Mouse (Mus musculus): Measurements from ENCODE around the gene 2310034G01Rik. TPM values are rescaled to one million over a fixed set of nuclear protein-coding genes. Genes with fewer than 3 reads are reported as not detected.

Gene 2310034G01Rik
- total RNA-seq, 4 experiments from 2014 or later, result 1.1 to 2.4 (median 1.5) TPM

DNA sequence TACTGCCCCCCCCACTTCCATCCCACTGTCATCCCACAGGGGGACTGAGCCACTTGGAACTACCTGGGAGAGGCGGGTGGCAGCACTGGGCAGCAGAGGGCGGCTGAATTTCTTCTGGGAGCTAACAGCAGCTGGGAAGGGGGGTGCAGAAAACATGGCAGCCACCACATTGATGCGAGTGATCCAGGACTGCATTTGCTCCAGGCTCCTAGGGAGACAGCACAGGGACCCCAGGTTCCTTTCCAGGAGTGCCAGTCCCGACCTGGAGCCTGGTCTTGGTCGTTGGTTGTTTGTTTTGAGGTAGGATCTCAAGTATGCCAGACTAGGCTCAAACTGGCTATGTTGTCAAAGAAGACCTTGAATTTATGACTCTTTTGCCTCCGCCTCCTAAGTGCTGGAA lies 36.5 kb downstream of the 2310034G01Rik start:
- no peak for DNase-seq

DNA sequence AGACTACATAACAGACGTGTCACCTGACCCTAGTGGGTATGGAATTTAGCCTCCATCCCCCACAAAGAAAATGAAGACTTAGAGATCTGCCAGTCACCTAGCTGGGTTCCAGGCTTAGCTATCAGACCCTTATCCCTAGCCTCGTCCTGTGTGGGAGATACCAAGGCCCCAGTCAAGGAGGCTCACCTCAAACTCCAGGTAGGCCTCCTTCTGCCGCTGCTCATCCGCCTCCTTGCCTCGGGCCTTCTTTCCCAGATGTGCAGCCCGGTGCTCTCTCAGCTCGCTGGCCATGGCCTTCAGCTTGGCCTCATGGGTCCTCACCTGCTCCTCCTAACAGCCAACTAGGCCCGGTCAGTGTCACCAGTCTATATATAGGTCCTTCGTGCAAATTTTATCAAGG lies 37.0 kb downstream of the 2310034G01Rik start:
- DNase-seq, result no peak

DNA sequence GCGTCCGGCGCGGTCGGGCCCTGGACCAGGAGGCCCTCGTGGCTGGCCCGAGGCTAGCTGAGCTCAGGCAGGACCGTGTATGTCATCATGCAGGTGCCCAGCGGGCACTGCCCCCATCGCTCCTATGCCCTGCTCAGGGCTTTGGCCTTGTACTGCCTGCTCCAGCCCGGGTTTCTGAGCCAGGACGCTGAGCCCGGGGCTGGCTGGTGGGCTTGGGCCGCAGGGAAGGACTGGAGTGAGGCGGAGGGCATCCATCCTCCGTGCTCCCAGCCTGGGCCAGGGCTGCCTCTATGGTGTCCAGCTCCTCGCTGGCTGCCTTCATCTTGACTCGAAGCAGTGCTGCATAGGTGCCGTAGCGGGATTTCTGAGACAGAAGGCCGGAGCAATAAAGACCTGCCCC lies 37.5 kb downstream of the 2310034G01Rik start:
- DNase-seq, result no peak

DNA sequence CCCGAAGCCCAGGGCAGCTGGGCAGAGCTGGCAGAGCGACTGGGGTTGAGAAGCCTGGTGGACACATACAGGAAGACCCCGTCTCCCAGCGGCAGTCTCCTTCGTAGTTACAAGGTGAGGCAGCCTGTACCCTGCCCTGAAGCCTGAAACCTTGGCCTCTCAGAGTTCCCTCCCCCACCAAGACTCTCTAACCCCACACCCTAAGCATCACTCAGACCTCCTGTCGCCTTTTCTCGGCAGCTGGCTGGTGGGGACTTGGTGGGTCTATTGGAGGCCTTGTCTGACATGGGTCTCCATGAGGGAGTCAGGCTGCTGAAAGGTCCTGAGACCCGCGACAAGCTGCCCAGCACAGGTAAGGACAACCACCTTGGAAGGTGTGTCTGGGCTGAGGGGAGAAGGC lies 38.8 kb downstream of the 2310034G01Rik start:
- no peak for DNase-seq

DNA sequence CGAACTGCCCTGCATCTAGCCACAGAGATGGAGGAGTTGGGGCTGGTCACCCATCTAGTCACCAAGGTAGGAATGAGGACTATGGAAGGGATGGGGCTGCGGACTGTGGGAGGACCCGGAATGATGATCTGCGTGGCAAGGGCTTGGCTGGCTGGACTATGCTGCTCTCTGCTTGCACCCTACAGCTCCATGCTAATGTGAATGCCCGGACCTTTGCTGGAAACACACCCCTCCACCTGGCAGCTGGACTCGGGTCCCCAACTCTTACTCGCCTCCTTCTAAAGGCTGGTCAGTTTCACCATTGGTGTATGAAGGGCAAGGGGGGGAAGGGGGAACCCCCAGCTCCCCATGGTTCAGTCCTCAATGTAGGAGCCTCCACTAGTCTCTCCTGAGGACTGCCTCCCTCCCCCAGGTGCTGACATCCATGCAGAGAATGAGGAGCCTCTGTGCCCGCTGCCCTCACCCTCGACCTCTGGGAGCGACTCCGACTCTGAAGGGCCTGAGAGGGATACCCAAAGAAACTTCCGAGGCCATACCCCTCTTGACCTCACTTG lies 39.7 kb downstream of the 2310034G01Rik start:
- no peak for DNase-seq

DNA sequence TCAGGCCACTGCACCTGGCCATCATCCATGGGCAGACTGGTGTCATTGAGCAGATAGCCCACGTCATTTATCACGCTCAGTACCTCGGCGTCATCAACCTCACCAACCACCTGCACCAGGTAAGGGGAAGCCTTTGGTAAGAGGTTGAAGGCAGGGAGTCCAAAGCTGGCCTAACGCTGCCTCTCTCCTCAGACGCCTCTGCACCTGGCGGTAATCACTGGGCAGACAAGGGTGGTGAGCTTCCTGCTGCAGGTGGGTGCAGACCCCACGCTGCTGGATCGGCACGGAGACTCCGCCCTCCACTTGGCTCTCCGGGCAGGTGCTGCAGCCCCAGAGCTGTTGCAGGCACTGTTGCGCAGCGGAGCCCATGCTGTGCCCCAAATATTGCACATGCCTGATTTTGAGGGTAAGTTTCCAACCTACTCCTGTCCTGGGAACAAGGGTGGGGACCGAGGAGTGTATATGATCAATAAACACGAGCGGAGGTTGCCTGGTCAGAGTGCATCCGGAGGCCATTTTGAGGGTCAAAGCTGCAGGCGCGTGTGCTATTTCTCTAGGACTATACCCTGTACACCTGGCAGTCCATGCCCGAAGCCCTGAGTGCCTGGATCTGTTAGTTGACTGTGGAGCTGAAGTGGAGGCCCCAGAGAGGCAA lies 40.3 kb downstream of the 2310034G01Rik start:
- DNase-seq, result no peak

DNA sequence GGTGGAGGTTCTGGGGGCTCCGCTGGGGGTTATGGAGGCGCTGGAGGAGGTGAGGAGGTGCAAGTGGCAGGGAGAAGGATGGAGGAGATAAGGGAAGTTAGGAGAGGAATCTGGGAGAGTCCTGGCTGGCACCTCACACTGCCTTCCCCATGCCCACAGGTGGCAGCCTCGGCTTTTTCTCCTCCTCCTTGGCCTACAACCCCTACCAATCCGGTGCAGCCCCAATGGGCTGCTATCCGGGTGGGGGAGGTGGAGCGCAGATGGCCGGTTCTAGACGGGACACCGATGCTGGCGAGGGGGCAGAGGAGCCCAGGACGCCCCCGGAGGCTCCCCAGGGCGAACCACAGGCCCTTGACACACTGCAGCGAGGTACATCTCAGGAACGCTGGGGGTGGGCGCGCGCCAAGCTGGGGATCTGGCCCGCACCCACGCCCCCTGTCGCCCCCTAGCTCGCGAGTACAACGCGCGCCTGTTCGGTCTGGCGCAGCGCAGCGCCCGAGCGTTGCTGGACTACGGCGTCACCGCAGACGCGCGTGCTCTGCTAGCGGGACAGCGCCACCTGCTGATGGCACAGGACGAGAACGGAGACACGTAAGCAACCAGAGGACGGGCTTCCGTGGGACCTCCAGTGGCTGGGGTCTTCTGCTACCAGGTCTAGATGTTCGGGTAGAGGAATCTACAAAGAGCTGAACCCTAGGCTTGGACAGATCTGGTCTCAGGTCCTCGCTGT lies 41.2 kb downstream of the 2310034G01Rik start:
- no peak for DNase-seq

DNA sequence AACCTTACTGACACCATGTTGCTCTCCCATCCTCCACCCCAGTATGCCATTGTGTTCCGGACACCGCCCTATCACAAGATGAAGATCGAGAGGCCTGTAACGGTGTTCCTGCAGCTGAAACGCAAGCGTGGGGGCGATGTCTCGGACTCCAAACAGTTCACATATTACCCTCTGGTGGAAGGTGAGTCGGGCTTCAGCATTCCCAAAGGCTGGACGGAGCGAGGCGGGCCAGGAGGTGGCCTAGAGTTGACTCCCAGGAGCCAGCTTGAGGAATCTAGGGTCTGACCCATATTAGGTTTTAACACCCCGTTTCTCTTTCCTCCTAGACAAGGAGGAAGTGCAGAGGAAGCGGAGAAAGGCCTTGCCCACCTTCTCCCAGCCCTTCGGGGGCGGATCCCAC lies 41.8 kb downstream of the 2310034G01Rik start:
- DNase-seq, result no peak

DNA sequence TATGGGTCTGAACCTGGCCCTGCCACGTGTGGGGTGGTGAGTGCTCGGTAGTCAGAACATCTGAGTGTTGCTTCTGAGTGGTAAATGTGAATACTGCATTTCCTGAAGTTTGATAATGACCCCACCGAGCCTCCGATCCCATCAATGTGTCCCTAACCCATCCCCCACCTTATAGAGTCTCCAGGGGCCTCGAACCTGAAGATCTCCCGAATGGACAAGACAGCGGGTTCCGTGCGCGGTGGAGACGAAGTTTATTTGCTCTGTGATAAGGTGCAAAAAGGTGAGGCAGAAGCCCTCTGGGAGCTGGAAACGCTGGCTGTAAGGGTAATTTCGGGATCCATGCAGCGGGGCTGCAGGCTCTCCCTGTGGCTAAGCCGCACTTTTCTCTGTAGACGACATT lies 42.3 kb downstream of the 2310034G01Rik start:
- no peak for DNase-seq

DNA sequence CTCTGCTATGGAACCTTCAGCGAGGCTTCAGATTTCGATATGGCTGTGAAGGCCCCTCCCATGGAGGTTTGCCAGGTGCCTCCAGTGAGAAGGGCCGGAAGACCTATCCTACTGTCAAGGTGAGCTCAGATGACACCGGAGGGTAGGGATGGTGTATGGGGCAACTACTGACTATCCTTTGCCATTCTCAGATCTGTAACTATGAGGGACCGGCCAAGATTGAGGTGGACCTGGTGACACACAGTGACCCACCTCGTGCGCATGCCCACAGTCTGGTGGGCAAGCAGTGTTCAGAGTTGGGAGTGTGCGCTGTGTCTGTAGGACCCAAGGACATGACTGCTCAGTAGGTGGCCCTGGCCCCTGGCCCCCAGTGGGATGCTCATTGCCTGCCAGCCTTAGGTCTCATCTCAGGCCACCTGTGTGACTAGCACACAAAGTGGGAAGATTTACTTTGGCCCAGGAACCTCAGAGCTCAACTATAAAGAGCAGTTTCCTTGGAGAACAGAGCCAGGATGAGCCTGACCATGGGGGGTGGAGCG lies 43.3 kb downstream of the 2310034G01Rik start:
- no peak for DNase-seq

DNA sequence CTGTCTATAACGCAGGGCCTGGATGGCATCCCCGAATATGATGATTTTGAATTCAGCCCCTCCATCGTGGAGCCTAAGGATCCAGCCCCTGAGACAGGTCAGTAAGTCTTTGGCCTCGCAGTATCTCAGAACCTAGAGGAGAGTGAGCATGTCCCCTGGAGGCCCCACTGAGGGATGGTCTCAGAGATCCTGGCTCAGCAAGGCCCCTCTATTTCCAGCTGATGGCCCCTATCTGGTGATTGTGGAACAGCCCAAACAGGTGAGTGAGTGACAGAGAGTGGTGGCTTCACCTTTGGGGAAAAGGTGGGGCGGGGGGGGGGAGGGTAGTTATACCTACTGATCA lies 43.9 kb downstream of the 2310034G01Rik start:
- DNase-seq, result no peak

DNA sequence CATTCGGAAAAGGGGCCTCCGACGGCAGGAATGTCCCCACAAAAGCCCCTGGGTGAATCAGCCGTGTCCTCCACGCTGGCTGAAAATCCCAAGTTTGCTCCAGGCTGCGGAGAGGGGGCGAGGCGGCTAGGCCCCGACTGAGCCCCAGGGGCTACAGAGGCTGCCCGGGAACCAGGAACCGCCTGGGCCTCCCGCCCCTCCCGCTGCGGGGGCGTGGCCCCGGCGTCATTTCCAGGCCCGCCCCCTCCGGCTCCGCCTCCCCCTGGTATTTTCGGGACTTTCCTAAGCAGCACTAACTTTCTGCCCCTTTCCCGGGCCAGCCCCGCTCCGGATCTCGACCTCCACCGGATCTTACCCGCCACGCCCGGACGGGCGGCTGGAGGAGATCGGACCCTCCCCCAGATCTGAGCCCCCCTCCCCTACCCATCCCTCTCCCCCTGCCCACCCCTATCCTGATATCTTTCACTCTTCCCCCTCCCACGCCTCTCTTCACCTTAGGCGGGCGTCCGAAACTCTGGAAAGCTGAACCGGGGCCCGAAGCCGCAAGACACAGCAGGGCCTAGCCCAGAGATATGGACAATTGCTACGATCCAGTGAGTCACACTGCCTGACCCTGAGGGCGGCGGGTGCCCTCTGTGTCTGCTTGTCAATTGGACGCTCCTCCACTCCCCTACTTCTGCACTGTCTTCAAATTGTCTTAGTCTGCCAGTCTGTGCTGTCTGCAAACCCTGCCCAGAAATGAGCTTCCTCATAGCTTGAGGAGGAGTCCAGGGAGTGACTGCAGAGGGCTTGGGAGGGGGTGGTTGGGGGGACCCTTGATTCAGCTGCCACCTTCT lies 44.5 kb downstream of the 2310034G01Rik start:
- DNase-seq, result peak; percentile 80

DNA sequence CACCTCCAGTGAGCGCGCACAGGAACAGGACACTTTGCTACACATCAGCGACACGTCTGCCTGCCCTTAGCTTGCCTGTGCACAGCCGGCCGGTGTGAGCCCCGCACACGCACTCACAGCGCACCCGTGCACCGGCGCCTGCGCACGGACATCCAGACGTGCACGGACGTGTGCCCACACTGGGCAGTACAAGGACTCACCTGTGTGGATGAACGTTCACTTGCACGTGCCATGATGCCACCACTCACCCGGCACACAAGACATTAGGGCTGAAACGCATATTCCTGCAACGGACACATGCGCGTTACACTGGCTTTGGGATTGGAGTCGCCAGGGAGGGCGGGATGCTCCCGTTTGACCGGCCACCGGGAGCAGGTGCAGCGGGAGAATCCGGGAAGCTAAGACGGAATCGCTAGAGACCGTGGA lies 45.2 kb downstream of the 2310034G01Rik start:
- no peak for DNase-seq

DNA sequence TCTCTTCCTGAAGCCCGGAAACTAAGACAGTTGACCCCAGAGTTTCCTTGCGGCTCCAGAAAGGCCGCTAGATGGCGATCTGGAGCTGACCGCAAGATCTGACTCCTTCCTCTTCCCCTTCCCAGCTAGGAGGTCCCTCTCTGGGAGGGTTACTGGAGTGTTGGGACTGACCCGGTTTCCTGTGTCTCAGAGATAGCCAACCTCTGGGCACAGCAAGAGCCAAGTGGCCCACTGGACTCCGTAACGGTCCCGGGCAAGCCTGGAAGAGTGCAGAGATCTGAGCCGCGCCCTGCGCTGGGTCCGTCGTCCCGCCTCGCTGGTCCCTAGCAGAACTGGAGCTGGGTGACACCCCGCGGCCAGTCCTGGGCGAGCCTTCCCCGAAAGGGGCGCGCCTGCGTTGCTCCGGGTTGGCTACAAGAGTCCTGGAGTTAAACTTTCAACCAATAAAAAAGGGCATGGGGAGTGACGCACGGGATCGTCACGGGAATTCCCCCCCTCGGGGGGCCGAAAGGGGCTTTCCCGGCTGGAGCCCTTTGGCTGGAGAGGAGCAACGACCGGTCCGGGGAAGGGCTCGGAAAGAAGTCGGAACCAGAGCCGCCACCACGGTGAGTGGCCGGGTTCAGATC lies 45.8 kb downstream of the 2310034G01Rik start, which contains the start of gene Nfkb2:
Gene Nfkb2 (plus strand): TSS at position 105 of the 626 bp plus-strand sequence.
- DNase-seq, result peak; percentile 96

DNA sequence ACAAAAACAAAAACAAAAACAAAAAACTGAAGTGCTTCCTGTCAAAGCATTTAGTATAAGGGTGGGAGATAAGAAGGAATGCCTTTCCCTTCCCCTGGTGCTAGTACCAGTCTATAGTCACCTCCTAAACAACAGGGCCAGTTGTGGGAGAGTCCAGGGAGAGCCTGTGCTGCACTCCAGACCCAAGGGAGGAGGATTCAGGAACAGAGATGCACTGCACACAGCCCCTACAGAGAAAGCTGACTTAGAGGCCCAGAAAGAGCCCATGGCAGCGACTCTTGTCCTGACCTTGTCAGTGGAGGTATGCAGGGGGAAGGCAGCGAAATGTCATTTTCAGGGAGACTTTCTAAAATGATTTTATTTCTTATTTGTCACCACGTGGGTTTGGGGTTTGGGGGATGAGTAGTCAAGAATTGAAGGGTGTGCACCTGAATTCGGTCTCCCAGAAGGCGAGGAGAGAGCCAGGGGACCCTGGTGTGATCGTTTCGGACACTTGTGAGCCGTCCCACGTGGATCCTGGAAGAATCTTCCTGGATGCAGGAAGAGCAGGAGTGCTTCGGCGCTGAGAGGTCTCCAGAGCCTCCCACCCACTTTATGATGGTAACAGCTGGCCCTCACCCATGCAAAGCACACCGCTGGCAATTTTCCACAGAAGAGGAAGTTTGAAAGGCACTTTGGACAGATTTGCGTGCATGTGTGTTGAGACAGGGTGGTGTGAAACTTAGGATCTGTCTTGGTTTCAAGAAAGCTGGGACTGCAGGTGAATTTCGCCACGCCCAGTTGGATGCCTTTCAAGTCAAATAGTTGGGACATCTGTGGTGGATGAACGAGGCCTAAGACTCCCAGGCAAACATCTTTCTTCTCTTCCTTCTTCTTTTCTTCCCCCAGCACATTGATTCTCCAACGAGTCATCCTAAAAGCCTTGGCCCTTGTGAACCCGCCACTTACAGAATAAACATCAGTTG lies 46.6 kb downstream of the 2310034G01Rik start:
- no peak for DNase-seq

DNA sequence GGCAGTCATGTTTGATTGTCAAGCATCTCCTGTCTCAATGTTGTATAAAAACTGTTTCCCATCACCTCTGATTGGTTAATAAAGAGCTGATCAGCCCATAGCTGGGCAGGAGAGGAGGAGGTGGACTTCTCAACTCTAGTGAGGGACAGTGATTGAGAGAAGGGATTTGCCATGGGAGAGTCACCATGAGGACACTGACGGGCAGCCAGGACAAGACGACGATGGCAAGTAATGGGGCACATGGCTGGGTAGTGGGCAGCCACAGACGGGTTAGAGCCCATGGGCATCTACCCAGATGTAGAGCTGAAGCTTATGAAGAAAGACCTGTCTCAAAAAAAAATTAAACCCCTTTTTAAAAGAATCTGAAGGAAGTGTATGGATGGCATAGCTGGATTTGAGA lies 47.6 kb downstream of the 2310034G01Rik start:
- no peak for DNase-seq

DNA sequence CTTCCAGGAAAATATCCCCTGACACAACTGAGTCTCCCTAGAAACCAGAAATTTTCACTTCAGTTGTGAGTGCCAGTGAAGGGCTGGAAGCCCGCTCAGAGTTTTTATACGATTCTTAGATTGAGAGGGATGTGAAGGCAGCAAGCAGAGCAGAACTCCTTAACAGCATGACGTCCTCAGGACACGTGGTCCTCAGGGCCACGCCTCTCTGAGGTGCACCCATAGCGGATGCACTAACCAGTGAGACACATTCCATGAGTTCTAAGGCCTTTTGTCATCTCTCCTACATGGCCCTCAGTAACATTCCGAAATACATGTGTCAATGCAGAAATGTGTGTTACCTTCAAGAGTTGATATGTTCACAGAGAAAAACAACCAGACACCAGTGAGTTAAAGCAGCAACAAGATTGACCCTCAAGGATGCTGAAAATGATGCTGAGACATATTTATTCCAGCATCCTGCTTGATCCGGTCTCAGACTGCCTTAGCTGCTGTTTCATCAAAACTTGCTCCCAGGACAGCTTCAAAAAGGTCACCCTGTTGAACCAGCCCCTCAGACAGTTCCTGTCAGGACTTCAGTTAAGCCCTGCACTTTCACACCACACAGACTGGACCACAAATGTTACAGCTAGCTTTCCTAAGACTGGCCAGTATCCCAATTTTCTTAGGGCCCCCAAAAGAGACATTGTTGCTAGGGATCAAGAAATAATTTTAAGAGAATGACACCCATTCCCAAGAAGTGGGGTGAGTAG lies 49.6 kb downstream of the 2310034G01Rik start:
- no peak for DNase-seq
